ENCODE assay signal across 26 mouse cellular contexts in genomic region chr9:14973762-14974161, GRCm38 (mm10).
A peak's percentile ranks its signal among the peaks of the same experiment; 100 is the strongest.
DNase-seq lines count a peak whose midpoint lies in the region; ATAC-seq and TF ChIP-seq lines count a peak whose summit lies in the region.
"Had no signal": no experiment of that assay in that cellular context is flagged by ENCODE, and none has a peak within 500 bp of the region (broad histone marks: within the 10 kb centered on the region; RNA-seq: fewer than 3 reads in every experiment).

No protein-coding gene starts in this region.

- peak overlapping the region; percentile 17 to 25 for H3K4me3 ChIP-seq in MEL (ENCODE audit: control insufficient read depth in 1 of 2, insufficient read depth in 1 of 2, low read depth in 2 of 2, low read length in 2 of 2)
- peak overlapping the region in 1 of 2 experiments; percentile 26; a peak in 2 of 4 replicates for H3K4me3 ChIP-seq in liver, embryonic 14.5 days (ENCODE audit: insufficient read depth in 1 of 2, low read depth in 2 of 2, low read length in 2 of 2)
- H3K4me3 ChIP-seq in midbrain, embryonic 13.5 days (replicated peaks): no peak overlapping the region
- H3K4me3 ChIP-seq: forebrain, embryonic 10.5 days; forebrain, embryonic 15.5 days; hindbrain, embryonic 12.5 days; myocyte; neural tube, embryonic 12.5 days had no signal

- peak overlapping the region; percentile 17 for H3K9ac ChIP-seq in MEL (ENCODE audit: control insufficient read depth, low read depth, low read length, poor library complexity, severe bottlenecking)
- peak overlapping the region; percentile 47; the same call in 1 of the 2 replicates for H3K9ac ChIP-seq in liver, embryonic 14.5 days (replicated peaks)
- H3K9ac ChIP-seq in midbrain, embryonic 13.5 days (replicated peaks): no peak overlapping the region
- H3K9ac ChIP-seq: forebrain, embryonic 15.5 days; hindbrain, embryonic 12.5 days; neural tube, embryonic 12.5 days had no signal

- no peak for TF ChIP-seq EP300 in MEL (IDR thresholded peaks at IDR 0.05; ENCODE audit: low read depth in 1 of 2, low read length in 2 of 2)
- peak; percentile 70 for TF ChIP-seq EP300 in liver, embryonic 14.5 days (IDR thresholded peaks at IDR 0.05; ENCODE audit: low read depth)

- 22% methylated on average over 7 of the region's 7 CpGs for WGBS in liver, embryonic 14.5 days (ENCODE audit: insufficient replicate concordance)
- WGBS in midbrain, embryonic 13.5 days: 87% methylated on average over 7 of the region's 7 CpGs

- peak overlapping the region; percentile 61 for H3K4me2 ChIP-seq in liver, embryonic 14.5 days (ENCODE audit: low read depth)
- no peak overlapping the region for H3K4me2 ChIP-seq in midbrain, embryonic 13.5 days (replicated peaks)
- H3K4me2 ChIP-seq: forebrain, embryonic 15.5 days; heart, embryonic 11.5 days; hindbrain, embryonic 12.5 days; midbrain, embryonic 11.5 days; neural tube, embryonic 12.5 days had no signal

- peaks cover 32 to 38% of the 10 kb centered on the region in 2 experiments for H3K4me1 ChIP-seq in MEL (ENCODE audit: control insufficient read depth in 1 of 2, insufficient read depth in 2 of 2, low read length in 2 of 2)
- H3K4me1 ChIP-seq in liver, embryonic 14.5 days (replicated peaks; ENCODE audit: control insufficient read depth in 2 of 2, insufficient read depth in 2 of 2, low read length in 1 of 2): peaks cover 24 to 35% of the 10 kb centered on the region in 2 experiments
- H3K4me1 ChIP-seq in midbrain, embryonic 13.5 days (replicated peaks): no peaks in the 10 kb centered on the region
- H3K4me1 ChIP-seq: forebrain, embryonic 10.5 days; forebrain, embryonic 15.5 days; hindbrain, embryonic 12.5 days; neural tube, embryonic 12.5 days had no signal

- TF ChIP-seq RAD21 in MEL (IDR thresholded peaks at IDR 0.05; ENCODE audit: low read depth, low read length): no peak

- no peak for TF ChIP-seq CTCF in MEL (IDR thresholded peaks at IDR 0.05 in 2 of 3, conservative IDR thresholded peaks at IDR 0.05 in 1 of 3; ENCODE audit: control insufficient read depth in 1 of 3, insufficient read depth in 1 of 3, low read depth in 2 of 3, low read length in 3 of 3, poor library complexity in 1 of 3, severe bottlenecking in 1 of 3)
- no peak for TF ChIP-seq CTCF in liver, embryonic 14.5 days (IDR thresholded peaks at IDR 0.05; ENCODE audit: low read depth)

- no peak for TF ChIP-seq POLR2A in MEL (IDR thresholded peaks at IDR 0.05; ENCODE audit: control insufficient read depth in 1 of 2, insufficient read depth in 1 of 2, low read depth in 1 of 2, low read length in 2 of 2, poor library complexity in 1 of 2)

- no peaks in the 10 kb centered on the region for H3K79me2 ChIP-seq in MEL (ENCODE audit: control insufficient read depth, insufficient read depth, low read length, poor library complexity)

- H3K9me3 ChIP-seq in MEL (replicated peaks; ENCODE audit: insufficient read depth, low read length): no peaks in the 10 kb centered on the region
- H3K9me3 ChIP-seq in liver, embryonic 14.5 days (ENCODE audit: control insufficient read depth, low read length): no peaks in the 10 kb centered on the region
- no peaks in the 10 kb centered on the region for H3K9me3 ChIP-seq in midbrain, embryonic 13.5 days
- H3K9me3 ChIP-seq: forebrain, embryonic 10.5 days; forebrain, embryonic 15.5 days; hindbrain, embryonic 12.5 days; neural tube, embryonic 12.5 days had no signal

- H3K27ac ChIP-seq in MEL (ENCODE audit: control insufficient read depth, low read depth, low read length): peak overlapping the region; percentile 76
- peak overlapping the region; percentile 53 for H3K27ac ChIP-seq in liver, embryonic 14.5 days
- H3K27ac ChIP-seq in midbrain, embryonic 13.5 days: no peak overlapping the region
- H3K27ac ChIP-seq: forebrain, embryonic 10.5 days; forebrain, embryonic 15.5 days; hindbrain, embryonic 12.5 days; hindbrain, postnatal 0 days; neural tube, embryonic 12.5 days had no signal

- no peaks in the 10 kb centered on the region for H3K27me3 ChIP-seq in MEL (ENCODE audit: control insufficient read depth in 1 of 2, insufficient read depth in 2 of 2, low read length in 2 of 2)
- H3K27me3 ChIP-seq in liver, embryonic 14.5 days (ENCODE audit: control insufficient read depth, insufficient read depth, low read length): no peaks in the 10 kb centered on the region
- H3K27me3 ChIP-seq in midbrain, embryonic 13.5 days: no peaks in the 10 kb centered on the region
- H3K27me3 ChIP-seq: forebrain, embryonic 15.5 days; hindbrain, embryonic 12.5 days; neural tube, embryonic 12.5 days had no signal

- DNase-seq in MEL (ENCODE audit: low read depth, low spot score): peak; percentile 94
- DNase-seq in liver, embryonic 14.5 days (ENCODE audit: low read depth in 3 of 3, low spot score in 3 of 3): peak in 2 of 3 experiments; percentile 24 to 37
- DNase-seq in adrenal gland, adult 8-10 months: no peak
- no peak for DNase-seq in frontal cortex, postnatal 36 days (ENCODE audit: low spot score in 2 of 2)
- DNase-seq: adrenal gland, postnatal 36 days; cerebellum, adult 2 months; cerebellum, postnatal 14 days; heart, postnatal 36 days; kidney, postnatal 14 days; layer of hippocampus, adult 9-11 months; lung, postnatal 4 days; right cerebral cortex, adult 18-20 months; spleen, adult 18-20 months; thymus, postnatal 25 days had no signal

- 0 out of 2 replicates have a peak, but pooled peaks have one; percentile 25 for ATAC-seq in common myeloid progenitor, adult 5-6 weeks (replicated peaks; ENCODE audit: low read depth, poor library complexity, severe bottlenecking)
- ATAC-seq in liver, embryonic 14.5 days (ENCODE audit: insufficient read depth): peak; percentile 68
- ATAC-seq in megakaryocyte progenitor cell, adult 5-6 weeks (replicated peaks; ENCODE audit: poor library complexity): peak; percentile 80
- no peak for ATAC-seq in midbrain, embryonic 13.5 days
- ATAC-seq: forebrain, embryonic 15.5 days; hindbrain, postnatal 0 days; intestine, embryonic 16.5 days had no signal

- peaks cover 0 to 47% of the 10 kb centered on the region in 2 experiments; a peak in 2 of 4 replicates for H3K36me3 ChIP-seq in MEL (ENCODE audit: control insufficient read depth in 1 of 2, insufficient read depth in 2 of 2, low read length in 2 of 2)
- H3K36me3 ChIP-seq in liver, embryonic 14.5 days (replicated peaks; ENCODE audit: control insufficient read depth, insufficient read depth, low read depth): no peaks in the 10 kb centered on the region
- H3K36me3 ChIP-seq in midbrain, embryonic 13.5 days: no peaks in the 10 kb centered on the region
- H3K36me3 ChIP-seq: forebrain, embryonic 10.5 days; forebrain, embryonic 15.5 days; hindbrain, embryonic 12.5 days; neural tube, embryonic 12.5 days had no signal

TF ChIP-seq in MEL, 35 proteins besides CTCF, POLR2A, EP300 and RAD21:
- no peak for TF ChIP-seq E2F4 (IDR thresholded peaks at IDR 0.05; ENCODE audit: borderline replicate concordance, low read depth, low read length)
- TF ChIP-seq GATA1 (IDR thresholded peaks at IDR 0.05; ENCODE audit: low read depth, low read length): peak; percentile 98
- TF ChIP-seq TBP (IDR thresholded peaks at IDR 0.05; ENCODE audit: low read depth, low read length): peak; percentile 56
- no peak for TF ChIP-seq SMC3 (IDR thresholded peaks at IDR 0.05; ENCODE audit: low read depth, low read length)
- peak; percentile 55 for TF ChIP-seq TAL1 (IDR thresholded peaks at IDR 0.05; ENCODE audit: low read length)

Comparison
In these comparisons a context has a peak if more than half of its experiments do, and no peak if none do; other contexts are left out.
1. DNase-seq: peak in MEL (single experiment) and liver, embryonic 14.5 days (2 of 3); none in adrenal gland, adult 8-10 months (single experiment) and frontal cortex, postnatal 36 days (0 of 2).